Mouse (Mus musculus) ES-E14 (cell line): ENCODE measurements around the gene Prok2. TPM values are rescaled to one million over a fixed set of nuclear protein-coding genes. Genes with fewer than 3 reads are reported as not detected.

ENCODE experiments used
- DNase-seq: peaks from one replicate; pipeline ENCODE4 v3.0.0-alpha.2; 2013; ENCODE audit warnings: low read depth, low spot score
- H3K27ac ChIP-seq: 2 replicates; pipeline ENCODE4 v1.5.1; 2012; ENCODE audit warnings: low read depth, mild to moderate bottlenecking, low read length, moderate library complexity, mixed read lengths; ENCODE audit not compliant: poor library complexity, insufficient read depth, severe bottlenecking
- H3K36me3 ChIP-seq: 2 replicates; pipeline ENCODE4 v1.6.1; 2012; ENCODE audit warnings: mild to moderate bottlenecking, low read length, moderate library complexity, mixed read lengths; ENCODE audit not compliant: control insufficient read depth, poor library complexity, insufficient read depth, severe bottlenecking
- H3K4me1 ChIP-seq, 2 experiments: fragments of 150-350 bp in 1 of 2; sonication (generic) in 1 of 2; 2 replicates each; pipeline ENCODE4 v1.6.1; 2012; ENCODE audit warnings: low read length in 2 of 2, mild to moderate bottlenecking in 1 of 2, mixed read lengths in 1 of 2; ENCODE audit not compliant: control insufficient read depth in 2 of 2, insufficient read depth in 2 of 2, poor library complexity in 1 of 2
- H3K4me3 ChIP-seq, 2 experiments: fragments of 150-350 bp in 1 of 2; sonication (generic) in 1 of 2; 2 replicates each; pipeline ENCODE4 v1.5.1; 2012; ENCODE audit warnings: low read length in 2 of 2, low read depth in 1 of 2, mild to moderate bottlenecking in 1 of 2, mixed read lengths in 1 of 2; ENCODE audit not compliant: insufficient read depth in 1 of 2, poor library complexity in 1 of 2, severe bottlenecking in 1 of 2
- H3K9ac ChIP-seq: 2 replicates; pipeline ENCODE4 v1.6.1; 2012; ENCODE audit warnings: low read depth, mild to moderate bottlenecking, low read length, mixed read lengths; ENCODE audit not compliant: poor library complexity, insufficient read depth, severe bottlenecking
- H3K9me3 ChIP-seq: fragments of 150-350 bp; sonication (generic); 2 replicates; pipeline ENCODE4 v1.6.1; 2012; ENCODE audit warnings: low read depth, mild to moderate bottlenecking, low read length; ENCODE audit not compliant: control insufficient read depth, insufficient read depth
- CHD2 ChIP-seq: IDR thresholded peaks from 2 replicates; pipeline ENCODE4 v1.6.1; 2014; ENCODE audit warnings: mild to moderate bottlenecking, low read depth, low read length, inconsistent platforms
- HCFC1 ChIP-seq: IDR thresholded peaks from 2 replicates; pipeline ENCODE4 v1.6.1; 2012; ENCODE audit warnings: low read length, inconsistent platforms, borderline replicate concordance; ENCODE audit not compliant: insufficient read depth
- MAFK ChIP-seq: IDR thresholded peaks from 2 replicates; pipeline ENCODE4 v1.6.1; 2014; ENCODE audit warnings: mild to moderate bottlenecking, low read depth, low read length, inconsistent platforms; ENCODE audit not compliant: insufficient read depth
- ZC3H11A ChIP-seq: IDR thresholded peaks from 2 replicates; pipeline ENCODE4 v1.6.1; 2012; ENCODE audit warnings: low read depth, mild to moderate bottlenecking, inconsistent platforms, low read length, borderline replicate concordance
- ZNF384 ChIP-seq: IDR thresholded peaks from 2 replicates; pipeline ENCODE4 v1.6.1; 2012; ENCODE audit warnings: low read depth, low read length, inconsistent platforms
- in situ Hi-C, 2 experiments: fragments of 600-800 bp; cut with MboI; formaldehyde crosslinking; loops; one replicate each; pipeline ENCODE4 v1.15.1; 2025; ENCODE audit warnings: low sequenced_read_pairs in 2 of 2, inconsistent platforms in 1 of 2; ENCODE audit not compliant: unreplicated experiment in 2 of 2
- total RNA-seq: library from RNA; depleted of rRNA; stranded (reverse); fragments of 300-350 nt; gene quantifications from 2 replicates; pipeline ENCODE4 v1.2.3, GENCODE M21; 2012

Gene Prok2
- total RNA-seq, 1 experiment: not detected

DNA sequence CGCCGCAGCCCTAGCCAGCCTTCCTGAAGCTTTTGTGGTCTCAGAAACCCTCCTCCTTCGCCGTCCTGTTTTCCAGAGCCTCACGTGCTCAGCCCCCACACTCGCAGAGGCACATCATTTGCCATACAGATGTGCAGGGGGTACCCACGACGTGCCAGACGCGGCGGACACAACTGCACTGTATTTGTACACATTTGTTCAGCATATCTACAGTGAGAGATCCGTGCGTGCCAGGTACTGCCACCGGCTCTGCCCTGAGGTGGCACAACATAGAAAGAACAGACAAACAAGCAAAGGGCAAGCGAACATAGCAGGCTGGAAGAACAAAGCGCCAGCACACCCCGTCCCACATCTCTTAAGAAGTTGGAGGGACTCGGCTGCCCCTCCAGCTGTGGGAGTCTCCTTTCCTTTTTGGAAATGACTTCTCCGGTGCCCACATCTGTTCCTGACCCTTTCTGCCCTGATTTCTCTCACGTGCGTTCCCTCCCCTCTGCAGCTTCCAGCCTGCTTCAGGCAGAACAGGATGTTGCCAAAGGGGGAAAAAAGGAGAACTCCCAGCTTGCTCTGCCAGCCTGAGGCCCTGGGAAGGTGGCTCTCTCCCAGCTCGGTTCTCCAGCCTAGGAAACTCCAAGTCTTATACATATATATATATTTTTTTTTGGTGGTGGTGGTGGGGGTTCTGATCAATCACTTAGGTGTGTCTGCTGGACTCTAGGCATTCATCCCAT is 548 bp upstream of the Prok2 start:
- in situ Hi-C loops: no loop called here
- H3K9ac ChIP-seq: peak overlapping the region; percentile 25; the same call in 1 of the 2 replicates
- H3K4me1 ChIP-seq: no peaks in the 10 kb centered on the region; a peak in 1 of 4 replicates
- peak overlapping the region; percentile 60 to 62 for H3K4me3 ChIP-seq
- no peak overlapping the region for H3K27ac ChIP-seq
- DNase-seq: no peak
- no peaks in the 10 kb centered on the region for H3K9me3 ChIP-seq
- H3K36me3 ChIP-seq: no peaks in the 10 kb centered on the region
- TF ChIP-seq CHD2: no peak
- no peak for TF ChIP-seq ZNF384
- TF ChIP-seq HCFC1: no peak
- TF ChIP-seq ZC3H11A: no peak
- no peak for TF ChIP-seq MAFK

DNA sequence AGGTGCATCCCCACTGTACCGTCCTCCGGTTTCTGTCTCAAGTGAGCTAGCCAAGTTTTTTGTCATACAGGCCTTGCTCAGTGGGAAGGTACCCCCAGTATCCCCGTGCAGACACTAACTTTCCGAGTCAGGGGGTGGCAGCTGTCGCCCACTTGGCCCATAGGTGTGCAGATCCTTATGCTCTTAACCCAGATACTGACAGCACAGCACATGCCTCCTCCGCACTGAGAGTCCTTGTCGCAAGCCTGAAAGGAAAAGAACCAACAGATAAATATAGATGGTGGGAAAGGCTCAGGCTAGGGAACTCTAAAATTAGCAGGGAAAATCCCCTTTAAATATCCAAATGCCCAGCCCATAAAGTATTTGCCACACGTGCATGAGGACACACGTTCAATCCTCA is 3.8 kb downstream of the Prok2 start:
- Histone ChIP-seq H3K27ac (no peak overlapping the region), H3K9ac (no peak overlapping the region), H3K4me1 (no peaks in the 10 kb centered on the region; a peak in 1 of 4 replicates), H3K9me3 (no peaks in the 10 kb centered on the region), H3K36me3 (no peaks in the 10 kb centered on the region), H3K4me3 (no peak overlapping the region)
- no peak for TF ChIP-seq ZNF384
- no peak for TF ChIP-seq ZC3H11A
- no peak for TF ChIP-seq MAFK
- no peak for TF ChIP-seq HCFC1
- no peak for TF ChIP-seq CHD2
- DNase-seq: no peak
- in situ Hi-C loops: no loop called here

DNA sequence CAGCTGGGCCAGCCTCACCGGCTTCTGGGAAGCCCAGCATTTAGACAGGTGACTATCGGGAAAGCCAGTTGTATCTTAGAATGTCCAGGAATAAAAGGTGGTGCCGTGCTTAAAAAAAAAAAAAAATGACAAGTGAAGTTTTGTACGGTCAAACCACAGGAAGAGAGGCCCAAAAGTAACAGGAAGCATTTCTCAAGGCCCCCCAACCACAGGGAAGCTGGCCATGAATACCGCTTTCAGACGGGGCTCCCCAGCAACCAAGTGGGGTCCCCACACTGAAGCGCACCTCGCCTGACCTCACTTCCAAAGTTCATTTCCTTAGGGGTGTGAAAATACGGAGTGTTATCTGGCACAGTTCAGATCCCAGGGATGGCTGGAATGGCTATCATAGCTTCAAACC is 5.2 kb downstream of the Prok2 start:
- no peaks in the 10 kb centered on the region for H3K36me3 ChIP-seq
- H3K4me1 ChIP-seq: no peaks in the 10 kb centered on the region
- TF ChIP-seq HCFC1: no peak
- no peak for TF ChIP-seq ZC3H11A
- TF ChIP-seq ZNF384: no peak
- TF ChIP-seq MAFK: no peak
- TF ChIP-seq CHD2: no peak
- H3K27ac ChIP-seq: no peak overlapping the region
- H3K4me3 ChIP-seq: no peak overlapping the region
- in situ Hi-C loops: no loop called here
- H3K9ac ChIP-seq: no peak overlapping the region
- H3K9me3 ChIP-seq: no peaks in the 10 kb centered on the region
- no peak for DNase-seq

DNA sequence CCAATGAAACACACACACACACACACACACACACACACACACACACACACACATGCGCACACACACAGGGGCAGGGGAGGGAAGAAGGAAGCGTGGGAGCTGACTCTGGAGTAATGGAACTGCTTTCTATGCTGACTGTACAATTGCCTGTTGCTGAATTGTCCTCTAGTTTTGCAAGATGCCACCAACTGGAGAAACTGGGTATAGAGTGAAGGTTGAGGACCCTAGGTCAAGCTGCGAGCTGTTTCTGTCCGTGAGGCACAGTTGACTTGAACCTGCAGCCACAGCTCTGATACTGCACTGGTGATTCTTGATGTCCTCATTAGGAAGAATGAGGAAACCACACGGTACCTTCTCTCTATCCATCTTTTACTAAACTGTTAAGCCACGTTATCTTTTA is 10.3 kb downstream of the Prok2 start:
- no peak for TF ChIP-seq ZC3H11A
- TF ChIP-seq CHD2: no peak
- TF ChIP-seq HCFC1: no peak
- H3K27ac ChIP-seq: no peak overlapping the region
- H3K4me3 ChIP-seq: no peak overlapping the region
- no peaks in the 10 kb centered on the region for H3K9me3 ChIP-seq
- in situ Hi-C loops: no loop called here
- peaks cover 1 to 6% of the 10 kb centered on the region in 2 experiments; a peak in 2 of 4 replicates for H3K4me1 ChIP-seq
- no peak overlapping the region for H3K9ac ChIP-seq
- no peaks in the 10 kb centered on the region for H3K36me3 ChIP-seq
- DNase-seq: no peak

DNA sequence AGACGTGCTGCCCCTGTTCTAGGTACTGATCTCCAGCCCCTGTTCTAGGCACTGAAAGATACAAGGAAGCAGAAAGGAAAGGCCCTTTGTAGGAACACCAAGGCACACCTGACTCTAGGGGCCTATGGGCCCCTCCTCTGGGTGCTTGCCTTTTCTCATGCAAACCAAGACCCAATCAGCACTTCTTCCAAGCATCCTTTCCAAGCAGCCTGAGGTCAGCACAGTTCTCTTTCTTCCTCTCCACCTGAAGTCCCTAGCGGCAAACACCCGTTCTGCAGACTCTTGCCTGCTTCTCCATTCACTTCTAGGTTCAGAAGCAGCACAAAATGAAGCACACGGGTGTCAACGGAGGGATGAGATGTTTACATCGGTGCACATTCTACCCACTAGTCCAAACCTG is 11.0 kb downstream of the Prok2 start:
- Histone ChIP-seq H3K9me3 (no peaks in the 10 kb centered on the region), H3K36me3 (no peaks in the 10 kb centered on the region), H3K9ac (no peak overlapping the region), H3K27ac (no peak overlapping the region), H3K4me1 (peaks cover 1 to 6% of the 10 kb centered on the region in 2 experiments; a peak in 2 of 4 replicates), H3K4me3 (no peak overlapping the region)
- in situ Hi-C loops: no loop called here
- DNase-seq: no peak
- TF ChIP-seq HCFC1: no peak
- TF ChIP-seq ZC3H11A: no peak
- no peak for TF ChIP-seq MAFK
- TF ChIP-seq CHD2: no peak
- TF ChIP-seq ZNF384: no peak
